Mouse (Mus musculus) liver, postnatal 0 days (tissue): Measurements from ENCODE around the gene Ltc4s. TPM values are rescaled to one million over a fixed set of nuclear protein-coding genes. Genes with fewer than 3 reads are reported as not detected.

Source experiments
- ATAC-seq: fragments of 200-750 bp; cut with Nextera tagmentation; 2 replicates; pipeline ENCODE4 v1.8.0; 2017; ENCODE audit warnings: mild to moderate bottlenecking, moderate library complexity
- DNase-seq: peaks from one replicate; pipeline ENCODE4 v3.0.0-alpha.2; 2016
- H3K27ac ChIP-seq: fragments of 300-500 bp; sonication (generic); 2 replicates; pipeline ENCODE4 v1.5.1; 2014; ENCODE audit warnings: antibody characterized with exemption, moderate library complexity, mild to moderate bottlenecking, low read depth
- H3K27me3 ChIP-seq: fragments of 300-500 bp; sonication (generic); 2 replicates; pipeline ENCODE4 v1.6.1; 2014; ENCODE audit warnings: low read length, control low read depth, mixed read lengths; ENCODE audit not compliant: insufficient read depth
- H3K36me3 ChIP-seq: fragments of 300-500 bp; sonication (generic); replicated peaks from 2 replicates; pipeline ENCODE4 v1.6.1; 2014; ENCODE audit warnings: mild to moderate bottlenecking, control low read depth, low read length, moderate library complexity, mixed read lengths; ENCODE audit not compliant: insufficient read depth
- H3K4me1 ChIP-seq: fragments of 300-500 bp; sonication (generic); 2 replicates; pipeline ENCODE4 v1.6.1; 2014; ENCODE audit warnings: antibody characterized with exemption, mild to moderate bottlenecking, control low read depth; ENCODE audit not compliant: insufficient read depth
- H3K4me2 ChIP-seq: fragments of 300-500 bp; sonication (generic); 2 replicates; pipeline ENCODE4 v1.6.1; 2014; ENCODE audit warnings: low read depth, mild to moderate bottlenecking, low read length, moderate library complexity, mixed read lengths
- H3K4me3 ChIP-seq: fragments of 300-500 bp; sonication (generic); 2 replicates; pipeline ENCODE4 v1.5.1; 2014; ENCODE audit warnings: low read depth, low read length
- H3K9ac ChIP-seq: fragments of 300-500 bp; sonication (generic); replicated peaks from 2 replicates; pipeline ENCODE4 v1.6.1; 2014; ENCODE audit warnings: mild to moderate bottlenecking, moderate library complexity
- H3K9me3 ChIP-seq: fragments of 300-500 bp; sonication (generic); 2 replicates; pipeline ENCODE4 v1.6.1; 2016; ENCODE audit warnings: mild to moderate bottlenecking, control low read depth, low read length, mixed read lengths
- CTCF ChIP-seq: sonication (generic); IDR thresholded peaks from 2 replicates; pipeline ENCODE4 v1.5.1; 2016; ENCODE audit warnings: antibody characterized with exemption, low read depth
- EP300 ChIP-seq: IDR thresholded peaks from 2 replicates; pipeline ENCODE4 v1.6.1; 2016; ENCODE audit warnings: antibody characterized with exemption, low read depth, mild to moderate bottlenecking
- WGBS: fragments of 180-500 bp; shearing (Covaris S2); extraction: QIAGEN DNeasy Blood & Tissue Kit; methylation state at CpG from one replicate; pipeline ENCODE4 v1.1.7; 2014; ENCODE audit not compliant: insufficient replicate concordance; 5-methylcytosine and 5-hydroxymethylcytosine counted together
- polyA plus RNA-seq: library from polyadenylated mRNA; unstranded; fragments of >200 nt; fragmentation: Nextera tagmentation; extraction: Ambion mirVana; gene quantifications from 2 replicates; pipeline ENCODE4 v1.2.1, GENCODE M21; 2015

Gene Ltc4s
- polyA plus RNA-seq, 1 experiment from 2014 or later, result 0.68 TPM

DNA sequence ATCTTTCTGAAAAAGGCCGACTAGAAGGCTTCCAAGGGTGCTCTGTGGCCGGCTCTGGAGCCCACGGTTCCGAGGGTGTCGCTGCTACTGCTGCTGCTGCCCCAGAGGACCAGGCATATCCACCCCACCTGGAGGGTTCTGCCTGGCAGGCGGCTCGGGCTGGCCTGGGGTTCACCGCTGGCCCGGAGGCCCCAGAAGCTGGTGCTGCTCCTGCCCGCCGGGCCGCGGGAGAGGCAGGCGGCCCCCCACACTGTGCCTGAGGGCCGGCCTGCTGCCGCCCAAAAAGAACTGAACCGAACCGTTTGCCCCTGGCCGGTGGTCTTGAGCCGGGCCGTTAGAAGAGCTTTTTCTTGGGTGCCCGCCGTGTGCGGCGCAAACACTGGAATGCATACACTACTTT is 3.8 kb downstream of the Ltc4s start:
- Histone ChIP-seq H3K9me3 (no peaks in the 10 kb centered on the region), H3K4me3 (no peak overlapping the region), H3K36me3 (peaks cover 51% of the 10 kb centered on the region), H3K9ac (no peak overlapping the region), H3K4me1 (peaks cover 25% of the 10 kb centered on the region), H3K4me2 (no peak overlapping the region), H3K27me3 (no peaks in the 10 kb centered on the region), H3K27ac (no peak overlapping the region)
- 91% methylated on average over 25 of the region's 25 CpGs for WGBS
- DNase-seq (no peak), ATAC-seq (no peak)
- TF ChIP-seq EP300 (no peak), CTCF (no peak)

DNA sequence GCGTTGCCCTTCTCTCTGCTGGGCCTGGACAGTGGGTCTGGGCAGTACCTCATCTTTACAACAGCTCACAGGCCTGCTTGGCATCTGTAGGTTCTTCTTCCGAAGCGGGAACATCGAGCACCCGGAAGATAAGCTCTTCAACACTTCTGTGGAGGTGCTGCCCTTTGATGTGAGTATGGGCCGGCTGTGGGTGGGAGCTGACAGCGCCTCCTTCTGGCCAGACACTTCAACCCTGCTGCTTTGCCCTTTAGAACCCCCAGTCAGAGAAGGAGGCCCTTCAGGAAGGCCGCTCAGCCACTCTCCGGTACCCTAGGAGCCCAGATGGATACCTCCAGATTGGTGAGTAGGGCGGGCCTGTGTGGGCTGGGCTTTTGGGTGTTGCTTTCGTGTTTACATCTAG is 4.4 kb downstream of the Ltc4s start:
- ATAC-seq, result no peak
- peaks cover 27% of the 10 kb centered on the region for H3K4me1 ChIP-seq

DNA sequence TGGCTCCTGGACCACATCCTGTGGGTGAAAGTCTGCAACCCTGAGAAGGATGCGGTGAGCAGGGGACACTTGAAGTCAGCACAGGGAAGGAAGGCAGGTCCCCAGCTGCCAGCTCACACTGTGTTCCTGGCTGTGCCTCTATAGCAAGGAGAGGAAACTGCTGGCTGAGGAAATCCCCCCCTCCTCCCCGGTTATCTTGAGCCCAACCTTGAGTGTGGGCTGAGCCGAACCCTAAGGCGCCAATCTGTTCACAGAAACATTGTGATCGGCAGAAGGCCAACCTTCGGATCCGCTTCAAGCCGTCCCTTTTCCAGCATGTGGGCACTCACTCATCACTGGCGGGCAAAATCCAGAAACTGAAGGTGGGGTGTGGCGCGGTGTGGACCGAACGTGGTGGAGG is 5.4 kb downstream of the Ltc4s start:
- 87% methylated on average over 13 of the region's 13 CpGs for WGBS
- Histone ChIP-seq H3K4me3 (no peak overlapping the region), H3K27ac (no peak overlapping the region), H3K9ac (no peak overlapping the region), H3K4me1 (peaks cover 24% of the 10 kb centered on the region), H3K36me3 (peaks cover 51% of the 10 kb centered on the region), H3K27me3 (no peaks in the 10 kb centered on the region), H3K9me3 (no peaks in the 10 kb centered on the region), H3K4me2 (no peak overlapping the region)
- TF ChIP-seq EP300 (no peak), CTCF (no peak)
- ATAC-seq (no peak), DNase-seq (no peak)

More for the DNA sequence above, 4.4 kb downstream of the Ltc4s start:
- no peaks in the 10 kb centered on the region for H3K27me3 ChIP-seq
- DNase-seq, result peak; percentile 43
- WGBS, result 88% methylated on average over 11 of the region's 11 CpGs
- no peak overlapping the region for H3K4me3 ChIP-seq
- H3K9me3 ChIP-seq, result no peaks in the 10 kb centered on the region
- no peak overlapping the region for H3K9ac ChIP-seq
- H3K4me2 ChIP-seq, result no peak overlapping the region
- no peak overlapping the region for H3K27ac ChIP-seq
- no peak for TF ChIP-seq EP300
- TF ChIP-seq CTCF, result peak; percentile 55
- H3K36me3 ChIP-seq, result peaks cover 51% of the 10 kb centered on the region

DNA sequence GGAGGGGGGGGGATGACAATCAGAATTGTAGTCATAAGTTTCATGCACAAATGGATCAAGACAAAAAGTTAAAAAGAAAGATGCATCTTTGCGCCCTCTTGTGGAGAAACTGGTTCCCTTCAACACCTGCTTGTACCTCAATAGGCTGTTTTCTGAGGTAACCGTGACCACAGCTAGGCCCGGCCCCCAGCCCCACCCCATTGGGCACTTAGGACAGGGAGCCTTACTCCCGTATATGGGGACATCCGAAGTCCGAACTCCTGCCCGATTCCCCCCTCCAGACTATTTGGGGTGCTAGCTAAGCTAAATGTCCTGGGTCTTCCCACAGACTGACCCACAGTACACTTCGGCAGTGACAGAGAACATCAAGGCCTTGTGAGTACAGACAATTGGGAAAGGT is 7.0 kb downstream of the Ltc4s start:
- WGBS, result 33% methylated on average over 8 of the region's 8 CpGs
- Histone ChIP-seq H3K27me3 (no peaks in the 10 kb centered on the region), H3K4me2 (no peak overlapping the region), H3K4me1 (peaks cover 23% of the 10 kb centered on the region), H3K9ac (no peak overlapping the region), H3K9me3 (no peaks in the 10 kb centered on the region), H3K4me3 (no peak overlapping the region), H3K36me3 (peaks cover 51% of the 10 kb centered on the region), H3K27ac (no peak overlapping the region)
- peak; percentile 72 for DNase-seq
- no peak for TF ChIP-seq EP300
- TF ChIP-seq CTCF, result peak; percentile 76
- ATAC-seq, result peak; percentile 36

DNA sequence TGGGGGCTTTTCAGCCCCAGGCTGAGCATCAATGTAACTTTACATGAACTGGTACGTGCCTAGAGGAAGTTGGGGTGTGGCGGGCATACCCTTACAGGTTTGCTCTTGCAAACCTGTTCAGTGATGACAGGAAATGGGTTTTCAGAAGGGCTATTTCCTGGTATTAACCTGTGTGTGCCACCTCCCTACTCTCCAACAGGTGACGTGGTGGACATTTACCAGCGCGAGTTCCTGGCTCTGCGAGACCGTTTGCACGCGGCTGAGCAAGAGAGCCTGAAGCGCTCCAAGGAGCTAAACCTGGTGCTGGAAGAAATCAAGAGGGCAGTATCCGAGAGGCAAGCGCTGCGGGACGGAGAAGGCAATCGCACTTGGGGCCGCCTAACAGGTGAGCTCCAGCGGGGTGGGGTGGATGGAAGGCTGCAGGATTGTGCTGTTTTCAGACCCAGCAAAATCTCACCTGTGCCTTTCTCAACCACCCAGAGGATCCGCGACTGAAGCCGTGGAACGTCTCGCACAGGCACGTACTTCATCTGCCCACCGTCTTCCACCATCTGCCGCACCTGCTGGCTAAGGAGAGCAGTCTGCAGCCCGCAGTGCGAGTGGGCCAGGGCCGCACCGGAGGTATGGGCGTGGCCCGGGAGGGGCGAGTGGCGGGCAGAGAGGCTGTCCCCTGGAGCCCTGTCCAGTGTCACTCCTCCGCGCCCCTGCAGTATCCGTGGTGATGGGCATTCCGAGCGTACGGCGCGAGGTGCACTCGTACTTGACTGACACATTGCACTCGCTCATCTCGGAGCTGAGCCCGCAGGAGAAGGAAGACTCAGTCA is 7.7 kb downstream of the Ltc4s start:
- Histone ChIP-seq H3K9ac (no peak overlapping the region), H3K4me1 (peaks cover 25% of the 10 kb centered on the region), H3K27me3 (no peaks in the 10 kb centered on the region), H3K4me3 (no peak overlapping the region), H3K36me3 (peaks cover 51% of the 10 kb centered on the region), H3K4me2 (peak overlapping the region; percentile 9; the same call in 1 of the 2 replicates), H3K9me3 (no peaks in the 10 kb centered on the region), H3K27ac (no peak overlapping the region)
- ATAC-seq (0 out of 2 replicates have a peak, but pooled peaks have one; percentile 6), DNase-seq (peak; percentile 37)
- 72% methylated on average over 45 of the region's 45 CpGs for WGBS
- TF ChIP-seq EP300 (no peak), CTCF (no peak)

DNA sequence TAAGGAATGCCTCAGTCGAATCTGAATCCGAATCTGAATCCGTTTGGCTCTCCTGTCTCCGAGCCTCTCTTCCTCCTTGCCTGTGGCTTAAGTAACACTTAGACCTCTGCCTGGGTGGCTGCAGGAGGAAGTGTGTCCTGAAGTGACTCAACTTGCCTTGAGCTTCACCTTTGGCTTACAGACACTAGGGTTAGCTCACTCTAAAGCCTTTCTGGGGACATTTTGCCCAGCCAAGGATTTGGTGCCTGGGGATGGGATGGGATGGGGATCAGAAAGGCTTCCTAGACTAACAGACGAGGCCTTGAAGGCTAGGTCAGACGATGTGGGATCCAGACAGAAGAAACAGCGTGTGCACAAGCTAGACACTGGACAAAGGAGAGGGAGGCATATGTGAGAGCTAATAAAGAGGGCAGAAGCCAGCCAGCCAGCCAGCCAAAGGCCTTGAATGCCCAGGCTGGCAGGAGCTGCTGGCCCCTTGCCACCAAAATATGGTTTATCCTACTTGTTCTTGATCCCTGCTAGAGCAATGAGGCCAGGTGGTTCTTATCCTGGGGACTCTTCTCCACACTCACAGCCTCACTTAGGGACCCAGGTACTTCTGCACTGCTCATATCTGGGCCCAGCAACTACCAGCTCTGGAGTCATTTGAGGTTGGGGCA is 9.0 kb downstream of the Ltc4s start:
- H3K4me2 ChIP-seq, result no peak overlapping the region
- H3K27me3 ChIP-seq, result no peaks in the 10 kb centered on the region
- no peak overlapping the region for H3K9ac ChIP-seq
- H3K4me3 ChIP-seq, result no peak overlapping the region
- TF ChIP-seq EP300 (no peak), CTCF (no peak)
- H3K36me3 ChIP-seq, result peaks cover 40% of the 10 kb centered on the region
- ATAC-seq (no peak), DNase-seq (no peak)
- peaks cover 26% of the 10 kb centered on the region for H3K4me1 ChIP-seq
- WGBS, result 62% methylated on average over 7 of the region's 7 CpGs
- H3K9me3 ChIP-seq, result no peaks in the 10 kb centered on the region
- peak overlapping the region; percentile 53; the same call in 1 of the 2 replicates for H3K27ac ChIP-seq
